Mouse (Mus musculus) kidney, embryonic 14.5 days (tissue): ENCODE data around the gene Nt5c1b. TPM values are rescaled to one million over a fixed set of nuclear protein-coding genes. Genes with fewer than 3 reads are reported as not detected.

Experiments used
- ATAC-seq: fragments of 200-750 bp; cut with Nextera tagmentation; 2 replicates; pipeline ENCODE4 v1.8.0; 2017; ENCODE audit warnings: moderate number of reproducible peaks, mild to moderate bottlenecking, moderate TSS enrichment, moderate library complexity; ENCODE audit not compliant: low FRiP score, low TSS enrichment
- H3K27ac ChIP-seq: fragments of 300-500 bp; sonication (generic); 2 replicates; pipeline ENCODE4 v1.5.1; 2014; ENCODE audit warnings: low read depth, mild to moderate bottlenecking, low read length, moderate library complexity, mixed read lengths
- H3K27me3 ChIP-seq: fragments of 300-500 bp; sonication (generic); 2 replicates; pipeline ENCODE4 v1.6.1; 2014; ENCODE audit warnings: mild to moderate bottlenecking, low read length; ENCODE audit not compliant: control insufficient read depth, insufficient read depth
- H3K36me3 ChIP-seq: fragments of 300-500 bp; sonication (generic); 2 replicates; pipeline ENCODE4 v1.6.1; 2014; ENCODE audit warnings: low read length, mixed read lengths; ENCODE audit not compliant: control insufficient read depth, insufficient read depth
- H3K4me1 ChIP-seq: fragments of 300-500 bp; sonication (generic); 2 replicates; pipeline ENCODE4 v1.6.1; 2014; ENCODE audit warnings: low read length, mixed read lengths; ENCODE audit not compliant: control insufficient read depth, insufficient read depth
- H3K4me2 ChIP-seq: fragments of 300-500 bp; sonication (generic); replicated peaks from 2 replicates; pipeline ENCODE4 v1.6.1; 2014; ENCODE audit warnings: low read depth, mild to moderate bottlenecking, low read length
- H3K4me3 ChIP-seq: fragments of 300-500 bp; sonication (generic); 2 replicates; pipeline ENCODE4 v1.5.1; 2014; ENCODE audit warnings: mild to moderate bottlenecking, low read length
- H3K9ac ChIP-seq: fragments of 300-500 bp; sonication (generic); 2 replicates; pipeline ENCODE4 v1.6.1; 2014; ENCODE audit warnings: low read depth, mild to moderate bottlenecking, low read length, moderate library complexity
- H3K9me3 ChIP-seq: fragments of 300-500 bp; sonication (generic); 2 replicates; pipeline ENCODE4 v1.6.1; 2016; ENCODE audit warnings: low read length; ENCODE audit not compliant: control insufficient read depth
- WGBS: fragments of 180-500 bp; shearing (Covaris S2); extraction: QIAGEN DNeasy Blood & Tissue Kit; methylation state at CpG from one replicate; pipeline ENCODE4 v1.1.7; 2014; 5-methylcytosine and 5-hydroxymethylcytosine counted together
- polyA plus RNA-seq: library from polyadenylated mRNA; unstranded; fragments of >200 nt; fragmentation: Nextera tagmentation; extraction: Ambion mirVana; gene quantifications from 2 replicates; pipeline ENCODE4 v1.2.1, GENCODE M21; 2014

The Nt5c1b gene
- 0.22 TPM in 1 of 2 replicates, not detected in the other for polyA plus RNA-seq

- Histone ChIP-seq H3K27ac (no peak within 1 kb of the TSS), H3K9me3 (no peaks in the 10 kb centered on the region), H3K27me3 (no peaks in the 10 kb centered on the region), H3K4me3 (no peak within 1 kb of the TSS), H3K4me1 (no peaks in the 10 kb centered on the region), H3K4me2 (no peak within 1 kb of the TSS), H3K36me3 (no peaks in the 10 kb centered on the region), H3K9ac (no peak within 1 kb of the TSS)
- ATAC-seq = no peak
- WGBS = 83% methylated on average over 3 of the region's 3 CpGs
Measured at GRCm38 (mm10) chr12:10369673-10370072, at the start of gene Nt5c1b. TSS of gene Nt5c1b (plus strand) at chr12:10369973.

DNA sequence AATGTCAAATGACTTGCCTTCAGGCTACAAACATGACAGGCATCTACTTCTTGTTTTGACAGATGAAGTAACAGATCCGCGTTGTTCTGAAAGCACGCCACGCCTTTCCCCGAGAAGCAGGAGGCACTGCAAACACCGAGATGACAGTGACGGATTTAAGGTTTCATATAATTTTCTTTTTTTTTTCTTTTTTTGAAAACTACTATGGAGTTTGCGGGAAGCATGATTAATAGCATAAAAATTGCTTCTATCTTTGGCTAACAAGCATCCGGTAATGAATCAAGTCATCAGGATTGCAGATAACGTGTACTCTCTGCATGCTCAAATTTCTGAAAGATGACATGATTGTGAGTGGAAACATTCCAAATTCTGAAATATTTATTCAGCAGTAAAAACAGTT lies 42.1 kb upstream of the Nt5c1b start:
- no peak for ATAC-seq
- no peaks in the 10 kb centered on the region for H3K9me3 ChIP-seq
- no peak overlapping the region for H3K4me2 ChIP-seq
- no peak overlapping the region for H3K27ac ChIP-seq
- no peaks in the 10 kb centered on the region for H3K36me3 ChIP-seq
- 72% methylated on average over 10 of the region's 10 CpGs for WGBS
- no peak overlapping the region for H3K4me3 ChIP-seq
- H3K4me1 ChIP-seq = no peaks in the 10 kb centered on the region
- no peaks in the 10 kb centered on the region for H3K27me3 ChIP-seq
- no peak overlapping the region for H3K9ac ChIP-seq

- H3K4me1 ChIP-seq = no peaks in the 10 kb centered on the region
- no peaks in the 10 kb centered on the region for H3K27me3 ChIP-seq
- ATAC-seq = no peak
- H3K27ac ChIP-seq = no peak overlapping the region
- no peak overlapping the region for H3K4me3 ChIP-seq
- H3K9ac ChIP-seq = no peak overlapping the region
- 89% methylated on average over 2 of the region's 2 CpGs for WGBS
- no peaks in the 10 kb centered on the region for H3K36me3 ChIP-seq
- no peak overlapping the region for H3K4me2 ChIP-seq
- H3K9me3 ChIP-seq = no peaks in the 10 kb centered on the region
Measured at GRCm38 (mm10) chr12:10329460-10329859, 40.3 kb upstream of the Nt5c1b start.

GRCm38 (mm10) chr12:10340604-10341003 lies 29.2 kb upstream of the Nt5c1b start:
- no peak overlapping the region for H3K27ac ChIP-seq
- H3K9ac ChIP-seq = no peak overlapping the region
- no peaks in the 10 kb centered on the region for H3K36me3 ChIP-seq
- H3K4me2 ChIP-seq = no peak overlapping the region
- H3K4me3 ChIP-seq = no peak overlapping the region
- WGBS = 34% methylated on average over 5 of the region's 5 CpGs
- no peaks in the 10 kb centered on the region for H3K9me3 ChIP-seq
- ATAC-seq = peak; percentile 49; the same call in 1 of the 2 replicates
- H3K27me3 ChIP-seq = no peaks in the 10 kb centered on the region
- H3K4me1 ChIP-seq = no peaks in the 10 kb centered on the region

DNA sequence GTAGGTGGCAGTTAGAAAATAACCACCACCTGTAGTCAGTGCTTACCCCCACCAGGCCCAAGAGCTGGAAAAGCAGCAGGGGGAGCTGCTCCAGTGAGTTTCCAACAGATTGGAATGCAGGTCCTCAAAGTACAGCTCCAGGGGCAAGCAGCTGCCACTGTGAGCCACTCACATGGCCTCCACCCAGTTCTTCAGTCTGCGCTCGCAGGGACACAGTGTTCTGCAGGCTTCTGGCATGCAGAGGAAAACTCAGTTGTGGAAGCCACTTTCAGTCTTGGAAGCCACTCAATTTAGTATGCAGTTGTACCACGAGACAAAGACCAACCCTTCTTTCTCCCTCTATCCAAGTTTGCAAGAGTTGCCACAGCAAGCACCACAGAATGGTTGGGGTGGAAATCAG lies 19.1 kb upstream of the Nt5c1b start:
- Histone ChIP-seq H3K27ac (no peak overlapping the region), H3K4me3 (no peak overlapping the region), H3K4me1 (no peaks in the 10 kb centered on the region), H3K9me3 (no peaks in the 10 kb centered on the region), H3K4me2 (no peak overlapping the region), H3K9ac (no peak overlapping the region), H3K36me3 (no peaks in the 10 kb centered on the region), H3K27me3 (no peaks in the 10 kb centered on the region)
- ATAC-seq = no peak
- WGBS = 77% methylated on average over 3 of the region's 3 CpGs

GRCm38 (mm10) chr12:10357756-10358155 lies 12.0 kb upstream of the Nt5c1b start:
- H3K9ac ChIP-seq = no peak overlapping the region
- H3K36me3 ChIP-seq = no peaks in the 10 kb centered on the region
- no peaks in the 10 kb centered on the region for H3K27me3 ChIP-seq
- WGBS = 73% methylated on average over 6 of the region's 6 CpGs
- H3K9me3 ChIP-seq = no peaks in the 10 kb centered on the region
- ATAC-seq = no peak
- H3K4me3 ChIP-seq = no peak overlapping the region
- no peak overlapping the region for H3K4me2 ChIP-seq
- no peak overlapping the region for H3K27ac ChIP-seq
- no peaks in the 10 kb centered on the region for H3K4me1 ChIP-seq

DNA sequence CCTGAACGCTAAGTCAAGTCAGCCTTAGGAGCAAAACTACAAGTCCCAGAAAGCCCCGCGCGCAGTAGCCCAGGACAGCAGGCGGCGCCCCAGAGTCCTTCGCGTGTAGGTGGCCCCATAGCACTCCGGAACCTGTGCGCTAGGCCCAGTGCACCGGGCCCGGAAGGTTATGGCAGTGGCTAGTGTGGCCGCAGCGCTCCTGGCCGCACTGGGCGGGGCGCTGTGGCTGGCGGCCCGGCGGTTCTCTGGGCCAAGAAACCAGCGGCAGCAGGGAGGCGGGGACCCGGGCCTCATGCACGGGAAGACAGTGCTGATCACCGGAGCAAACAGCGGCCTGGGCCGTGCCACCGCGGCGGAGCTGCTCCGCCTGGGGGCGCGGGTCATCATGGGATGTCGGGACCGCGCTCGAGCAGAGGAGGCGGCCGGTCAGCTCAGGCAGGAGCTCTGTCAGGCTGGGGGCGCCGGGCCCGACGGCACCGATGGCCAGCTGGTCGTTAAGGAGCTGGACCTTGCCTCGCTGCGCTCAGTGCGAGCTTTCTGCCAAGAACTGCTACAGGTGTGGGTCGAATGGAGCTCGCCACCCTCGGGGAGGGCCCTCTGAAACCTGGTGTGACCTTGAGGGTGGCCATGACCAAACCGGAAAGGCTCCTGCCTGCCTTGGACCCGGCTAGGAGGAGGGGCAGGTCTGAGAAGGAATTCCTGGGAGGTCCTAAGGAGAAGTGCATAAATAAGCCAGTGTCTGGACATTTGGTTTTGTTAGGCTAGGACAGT lies 21.1 kb downstream of the Nt5c1b start, which contains the start of gene Rdh14:
Rdh14 (plus strand) TSS at position 102 of the 771 bp plus-strand sequence.
- Histone ChIP-seq H3K9ac (peak within 1 kb of the TSS; percentile 93), H3K9me3 (no peaks in the 10 kb centered on the region; the same call in 1 of the 2 replicates), H3K4me3 (peak within 1 kb of the TSS; percentile 67), H3K4me1 (peaks cover 5% of the 10 kb centered on the region; the same call in 1 of the 2 replicates), H3K27ac (peak within 1 kb of the TSS; percentile 95), H3K27me3 (no peaks in the 10 kb centered on the region), H3K36me3 (peaks cover 7% of the 10 kb centered on the region), H3K4me2 (peak within 1 kb of the TSS; percentile 44)
- WGBS = under 1% methylated on average over 53 of the region's 53 CpGs
- ATAC-seq = peak; percentile 99

- H3K9ac ChIP-seq = no peak overlapping the region
- WGBS = 47% methylated on average over 1 of the region's 1 CpGs
- H3K9me3 ChIP-seq = no peaks in the 10 kb centered on the region
- H3K4me3 ChIP-seq = no peak overlapping the region
- no peaks in the 10 kb centered on the region for H3K27me3 ChIP-seq
- no peaks in the 10 kb centered on the region for H3K36me3 ChIP-seq
- no peak overlapping the region for H3K27ac ChIP-seq
- no peak overlapping the region for H3K4me2 ChIP-seq
- no peak for ATAC-seq
- no peaks in the 10 kb centered on the region for H3K4me1 ChIP-seq
Measured at GRCm38 (mm10) chr12:10400788-10401187, 31.0 kb downstream of the Nt5c1b start.

DNA sequence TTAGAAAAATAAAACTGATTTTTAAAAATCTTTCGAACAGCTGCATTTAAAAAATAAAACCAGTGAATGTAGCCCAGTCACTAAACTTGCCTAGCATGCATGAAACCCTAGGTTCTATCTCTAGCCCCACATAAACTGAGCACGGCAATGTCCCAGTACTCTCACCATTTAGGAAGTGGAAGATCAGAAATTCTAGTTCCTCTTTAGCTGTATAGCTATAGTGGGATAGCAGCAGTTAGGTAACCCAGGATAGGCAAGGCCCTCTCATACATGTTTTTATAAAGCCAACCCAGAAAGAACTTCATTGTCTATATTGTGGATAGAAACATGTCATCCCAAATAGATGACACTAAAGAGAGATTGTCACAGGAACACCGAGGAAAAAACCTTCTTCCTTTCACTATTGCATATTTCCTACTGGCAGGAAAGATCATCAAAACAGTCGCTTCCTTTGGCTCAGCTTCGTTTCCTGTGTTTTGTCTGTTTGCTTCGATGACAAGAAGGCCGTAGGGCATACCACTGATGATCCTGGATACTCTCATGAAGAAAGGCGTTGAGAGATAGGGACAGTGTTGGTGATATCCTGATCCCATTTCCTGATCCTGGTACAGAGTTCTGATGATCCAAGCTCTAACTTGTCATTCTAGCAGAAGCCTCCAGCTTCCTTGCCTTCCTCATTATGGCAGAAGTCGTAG lies 32.8 kb downstream of the Nt5c1b start:
- Histone ChIP-seq H3K4me3 (no peak overlapping the region), H3K4me2 (no peak overlapping the region), H3K27ac (no peak overlapping the region), H3K27me3 (no peaks in the 10 kb centered on the region), H3K9ac (no peak overlapping the region), H3K4me1 (no peaks in the 10 kb centered on the region), H3K36me3 (no peaks in the 10 kb centered on the region), H3K9me3 (no peaks in the 10 kb centered on the region)
- ATAC-seq = no peak
- WGBS = 87% methylated on average over 9 of the region's 9 CpGs
